Mouse (Mus musculus) testis, adult 2 months (tissue): ENCODE results near the gene Hexim2.

Experiments
- CTCF ChIP-seq: fragments of 200-500 bp; IDR thresholded peaks from 2 replicates; pipeline ENCODE4 v1.5.1; 2012; ENCODE audit warnings: low read depth, mild to moderate bottlenecking, inconsistent platforms, low read length, moderate library complexity; ENCODE audit not compliant: control insufficient read depth, insufficient read depth, insufficient replicate concordance
- POLR2A ChIP-seq: fragments of 200-500 bp; IDR thresholded peaks from 2 replicates; pipeline ENCODE4 v1.6.1; 2012; ENCODE audit warnings: low read depth, mild to moderate bottlenecking, inconsistent platforms, low read length, moderate library complexity; ENCODE audit not compliant: control insufficient read depth

DNA sequence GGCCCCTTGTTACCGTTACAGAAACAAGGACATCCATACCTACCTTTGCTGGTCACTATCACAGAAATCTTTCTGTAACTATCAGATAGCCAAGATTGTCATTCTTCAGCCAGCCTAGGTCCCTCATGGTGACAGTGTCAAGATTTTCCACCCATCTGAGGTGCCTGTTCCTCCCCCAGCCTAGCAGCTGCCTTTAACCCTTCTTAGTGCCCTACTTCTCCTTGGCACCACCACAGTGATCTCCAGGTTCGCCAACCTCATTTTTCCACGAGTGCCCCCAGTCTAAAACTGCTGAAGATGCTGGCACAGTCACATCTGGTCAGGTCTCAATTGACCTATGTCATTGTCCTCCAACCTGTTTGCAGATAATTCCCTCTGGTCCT lies 37.9 kb downstream of the Hexim2 start:
- TF ChIP-seq CTCF (no peak), POLR2A (no peak)
